Mouse (Mus musculus): Measurements from ENCODE around the gene Tmem120b. TPM values are rescaled to one million over a fixed set of nuclear protein-coding genes. Genes with fewer than 3 reads are reported as not detected.

Tmem120b gene
- total and polyA plus RNA-seq, 3 experiments = 4.8 to 8.0 (median 6.2) TPM

GRCm38 (mm10) chr5:123075576-123076418 lies 7.6 kb downstream of the Tmem120b start:
- Histone ChIP-seq H3K4me2 (ENCODE audit: insufficient read depth, low read depth, poor library complexity, severe bottlenecking) (peak overlapping the region; percentile 79), H3K4me3 (replicated peaks in 1 of 3; ENCODE audit: low read depth in 2 of 3, low read length in 2 of 3, poor library complexity in 1 of 3) (peak overlapping the region; percentile 66 to 92 (median 75)), H3K4me1 (ENCODE audit: control insufficient read depth in 1 of 2, insufficient read depth in 2 of 2) (peaks cover 20 to 40% of the 10 kb centered on the region in 2 experiments), H3K79me2 (replicated peaks; ENCODE audit: control insufficient read depth, extremely low read depth, insufficient read depth, poor library complexity, severe bottlenecking) (no peaks in the 10 kb centered on the region), H3K9me3 (replicated peaks; ENCODE audit: low read length) (peaks cover 7% of the 10 kb centered on the region), H3K9ac (ENCODE audit: insufficient read depth, low read depth) (peak overlapping the region; percentile 49), H3K27me3 (replicated peaks) (no peaks in the 10 kb centered on the region), H3K27ac (ENCODE audit: insufficient read depth, low read depth) (peak overlapping the region; percentile 67), H3K36me3 (replicated peaks in 1 of 2; ENCODE audit: control insufficient read depth in 1 of 2, insufficient read depth in 1 of 2, low read length in 1 of 2) (peaks cover 0 to 2% of the 10 kb centered on the region in 2 experiments)
- dilution Hi-C loops (cut with MboI; ENCODE audit: extremely low pct_ligation_motif_present, extremely low pct_unique_long_range_greater_than_20kb, low sequenced_read_pairs) (no loop called here), in situ Hi-C loops (cut with MboI; ENCODE audit: low pct_ligation_motif_present, low pct_unique_long_range_greater_than_20kb, low sequenced_read_pairs) (no loop called here)
- no peak for TF ChIP-seq ZC3H11A (IDR thresholded peaks at IDR 0.05; ENCODE audit: low read depth, low read length)
- TF ChIP-seq ZMIZ1 (IDR thresholded peaks at IDR 0.05; ENCODE audit: low read depth, low read length) = peak; percentile 98
- no peak for TF ChIP-seq MAFK (IDR thresholded peaks at IDR 0.05; ENCODE audit: insufficient replicate concordance, low read length)
- TF ChIP-seq BHLHE40 (IDR thresholded peaks at IDR 0.05; ENCODE audit: low read depth, low read length) = peak; percentile 45
- TF ChIP-seq TBP (conservative IDR thresholded peaks at IDR 0.05; ENCODE audit: low read depth, low read length) = peak; percentile 90
- peak; percentile 88; the same call in 1 of the 2 replicates for TF ChIP-seq MAZ (IDR thresholded peaks at IDR 0.05; ENCODE audit: low read depth, low read length)
- TF ChIP-seq SIN3A (IDR thresholded peaks at IDR 0.05; ENCODE audit: low read length) = peak; percentile 87
- peak; percentile 32 for TF ChIP-seq ETS1 (conservative IDR thresholded peaks at IDR 0.05; ENCODE audit: low read depth, low read length)
- no peak for TF ChIP-seq JUN (IDR thresholded peaks at IDR 0.05; ENCODE audit: insufficient read depth, low read depth, low read length)
- 0 out of 2 replicates have a peak, but pooled peaks have one; percentile 32 for TF ChIP-seq KAT2A (IDR thresholded peaks at IDR 0.05; ENCODE audit: insufficient replicate concordance, low read length)
- TF ChIP-seq MAX (IDR thresholded peaks at IDR 0.05; ENCODE audit: low read length) = peak; percentile 92
- TF ChIP-seq POLR2A (IDR thresholded peaks at IDR 0.05; ENCODE audit: low read depth, low read length) = peak; percentile 89
- 0 out of 2 replicates have a peak, but pooled peaks have one; percentile 55 for TF ChIP-seq E2F4 (IDR thresholded peaks at IDR 0.05; ENCODE audit: insufficient replicate concordance, low read depth, low read length)
- no peak for TF ChIP-seq ZNF384 (IDR thresholded peaks at IDR 0.05; ENCODE audit: low read depth, low read length)
- no peak for TF ChIP-seq CHD1 (IDR thresholded peaks at IDR 0.05; ENCODE audit: low read depth, low read length)
- peak; percentile 59 for TF ChIP-seq HCFC1 (IDR thresholded peaks at IDR 0.05; ENCODE audit: low read depth, low read length)
- TF ChIP-seq MXI1 (IDR thresholded peaks at IDR 0.05; ENCODE audit: low read depth, low read length) = peak; percentile 97
- no peak for TF ChIP-seq ZKSCAN1 (IDR thresholded peaks at IDR 0.05; ENCODE audit: borderline replicate concordance, low read depth, low read length)
- TF ChIP-seq MEF2A (IDR thresholded peaks at IDR 0.05; ENCODE audit: borderline replicate concordance, low read depth, low read length) = no peak
- TF ChIP-seq IRF4 (IDR thresholded peaks at IDR 0.05; ENCODE audit: low read depth, low read length) = peak; percentile 35; the same call in 1 of the 2 replicates
- TF ChIP-seq POLR2AphosphoS2 (IDR thresholded peaks at IDR 0.05; ENCODE audit: low read depth, low read length) = peak; percentile 93
- peak; percentile 50; the same call in 1 of the 2 replicates for TF ChIP-seq TCF12 (IDR thresholded peaks at IDR 0.05; ENCODE audit: low read depth, low read length)
- peak; percentile 97 for TF ChIP-seq MYC (IDR thresholded peaks at IDR 0.05; ENCODE audit: low read depth, low read length)
- TF ChIP-seq EP300 (IDR thresholded peaks at IDR 0.05; ENCODE audit: low read length) = no peak
- peak; percentile 30; the same call in 1 of the 2 replicates for TF ChIP-seq ELF1 (IDR thresholded peaks at IDR 0.05; ENCODE audit: low read depth, low read length)
- no peak for TF ChIP-seq CTCF (conservative IDR thresholded peaks at IDR 0.05 in 1 of 2, IDR thresholded peaks at IDR 0.05 in 1 of 2; ENCODE audit: low read depth in 2 of 2, low read length in 2 of 2)
- TF ChIP-seq USF2 (conservative IDR thresholded peaks at IDR 0.05; ENCODE audit: low read depth, low read length) = no peak; the same call in 1 of the 2 replicates
- TF ChIP-seq USF1 (IDR thresholded peaks at IDR 0.05; ENCODE audit: low read depth, low read length) = peak; percentile 37
- TF ChIP-seq NELFE (IDR thresholded peaks at IDR 0.05; ENCODE audit: low read depth, low read length) = peak; percentile 89
- peak; percentile 97 for TF ChIP-seq NRF1 (IDR thresholded peaks at IDR 0.05; ENCODE audit: low read depth, low read length)
- peak; percentile 86 for DNase-seq (ENCODE audit: extremely low read depth)

Measured in CH12.LX (cell line).